Mouse (Mus musculus) cerebellum, adult 2 months (tissue): ENCODE data around the gene Gm13276.
"Not testable (repeated sequence)": the region's sequence is repeated elsewhere in the genome, so short reads cannot be mapped to it uniquely, and the experiment has no call there.

Source experiments
- CTCF ChIP-seq: fragments of 200-500 bp; IDR thresholded peaks from 2 replicates; pipeline ENCODE4 v1.5.1; 2011; ENCODE audit warnings: low read depth, mild to moderate bottlenecking, control low read depth, low read length, moderate library complexity, borderline replicate concordance; ENCODE audit not compliant: insufficient read depth
- POLR2A ChIP-seq: fragments of 200-500 bp; IDR thresholded peaks from 2 replicates; pipeline ENCODE4 v1.6.1; 2011; ENCODE audit warnings: low read length, control low read depth, borderline replicate concordance; ENCODE audit not compliant: insufficient read depth

GRCm38 (mm10) chr4:88797097-88797496, 11.6 kb downstream of the Gm13276 start, which contains the start of gene Gm13279:
- not testable (repeated sequence) for TF ChIP-seq CTCF, POLR2A
